Mouse (Mus musculus): ENCODE measurements around the gene Rpa2.

DNA sequence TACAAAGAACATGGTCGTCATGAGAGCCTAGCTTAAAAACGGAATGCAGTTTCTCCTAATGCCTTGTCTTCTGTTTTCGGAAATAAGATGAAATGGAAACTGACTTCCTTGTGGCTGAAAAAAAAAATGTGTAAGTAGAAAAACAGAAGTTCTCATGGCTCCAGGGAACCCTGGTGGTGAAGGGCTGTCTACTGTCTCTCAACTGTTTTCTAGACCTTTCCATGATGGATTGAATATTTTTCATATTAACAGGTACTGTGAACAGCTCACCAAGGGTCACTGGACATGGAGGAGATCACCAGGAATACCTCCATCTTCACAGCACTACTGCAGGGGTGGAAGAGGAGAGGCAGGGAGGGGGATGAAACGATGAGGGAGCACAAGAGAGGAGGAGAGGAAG is 29.9 kb downstream of the Rpa2 start:
- TF ChIP-seq CTCF (conservative IDR thresholded peaks at IDR 0.05; ENCODE audit: low read length) (no peak), POU5F1 (IDR thresholded peaks at IDR 0.05; ENCODE audit: borderline replicate concordance, low read length) (no peak)
